Mouse (Mus musculus): ENCODE measurements around the gene Brsk2. TPM values are rescaled to one million over a fixed set of nuclear protein-coding genes. Genes with fewer than 3 reads are reported as not detected.

The Brsk2 gene
- total RNA-seq, 1 experiment, result 2.9 TPM

DNA sequence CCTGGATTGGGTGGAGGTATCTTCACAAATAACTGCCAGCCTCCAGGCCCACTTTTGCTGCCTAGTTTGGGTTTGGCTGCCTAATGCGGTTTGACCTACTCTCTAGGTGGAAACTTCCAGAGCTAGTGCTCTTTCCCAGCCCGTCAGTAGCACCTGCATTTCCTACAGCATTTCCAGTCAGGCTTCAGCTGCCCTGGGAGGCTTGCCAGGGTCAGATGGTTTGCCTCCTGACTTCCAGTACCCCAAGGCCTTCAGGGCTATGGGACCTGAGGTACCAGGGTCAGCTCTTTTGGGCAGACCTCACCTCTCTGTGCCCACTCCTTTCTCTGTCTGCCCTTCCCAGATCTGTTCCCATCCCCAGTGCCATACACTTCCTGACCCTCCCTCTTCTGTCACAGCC is 11.4 kb downstream of the Brsk2 start:
- in situ Hi-C loops (cut with MboI; ENCODE audit: low sequenced_read_pairs in 2 of 2, unreplicated experiment in 2 of 2), result no loop called here
- no peak overlapping the region for H3K4me3 ChIP-seq (ENCODE audit: insufficient read depth in 1 of 2, low read depth in 1 of 2, low read length in 2 of 2, poor library complexity in 1 of 2, severe bottlenecking in 1 of 2)

DNA sequence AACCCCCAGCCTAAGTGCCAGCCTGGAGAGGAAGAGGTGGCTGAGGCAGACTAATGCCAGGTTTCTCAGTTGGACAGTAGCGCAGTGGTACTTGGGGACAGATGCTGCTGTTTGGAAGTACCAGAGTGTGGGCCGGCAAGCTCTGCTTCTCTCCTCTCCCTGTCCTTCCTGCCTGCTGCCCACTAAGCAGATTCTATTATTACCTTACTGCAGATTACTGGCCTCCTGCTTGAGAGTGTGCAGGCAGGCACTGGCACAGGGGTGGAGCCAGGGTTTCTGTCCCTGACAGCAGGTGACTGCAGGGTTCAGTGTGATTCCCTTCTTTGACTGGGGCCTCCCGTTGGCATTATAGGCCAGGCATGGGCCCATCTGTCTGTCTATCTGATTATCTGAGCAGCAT is 11.9 kb downstream of the Brsk2 start:
- no peak for DNase-seq (ENCODE audit: low read depth, low spot score)
- in situ Hi-C loops (cut with MboI; ENCODE audit: low sequenced_read_pairs in 2 of 2, unreplicated experiment in 2 of 2), result no loop called here
- no peak overlapping the region for H3K27ac ChIP-seq (ENCODE audit: insufficient read depth, low read depth, low read length, poor library complexity, severe bottlenecking)
- H3K4me1 ChIP-seq (ENCODE audit: control insufficient read depth in 2 of 2, insufficient read depth in 2 of 2, low read length in 2 of 2, poor library complexity in 1 of 2), result no peaks in the 10 kb centered on the region
- H3K36me3 ChIP-seq (ENCODE audit: control insufficient read depth, insufficient read depth, low read length, poor library complexity, severe bottlenecking), result no peaks in the 10 kb centered on the region
- no peak overlapping the region for H3K4me3 ChIP-seq (ENCODE audit: insufficient read depth in 1 of 2, low read depth in 1 of 2, low read length in 2 of 2, poor library complexity in 1 of 2, severe bottlenecking in 1 of 2)
- H3K9ac ChIP-seq (ENCODE audit: insufficient read depth, low read depth, low read length, poor library complexity, severe bottlenecking), result no peak overlapping the region
- TF ChIP-seq HCFC1 (IDR thresholded peaks at IDR 0.05; ENCODE audit: borderline replicate concordance, insufficient read depth, low read length) (no peak), ZNF384 (IDR thresholded peaks at IDR 0.05; ENCODE audit: low read depth, low read length) (no peak), MAFK (IDR thresholded peaks at IDR 0.05; ENCODE audit: insufficient read depth, low read depth, low read length) (no peak)
- H3K9me3 ChIP-seq (ENCODE audit: control insufficient read depth, insufficient read depth, low read depth, low read length), result no peaks in the 10 kb centered on the region

More for the DNA sequence above, 11.4 kb downstream of the Brsk2 start:
- no peak for TF ChIP-seq HCFC1 (IDR thresholded peaks at IDR 0.05; ENCODE audit: borderline replicate concordance, insufficient read depth, low read length)
- no peak for TF ChIP-seq CHD2 (IDR thresholded peaks at IDR 0.05; ENCODE audit: low read depth, low read length)
- no peak for TF ChIP-seq ZNF384 (IDR thresholded peaks at IDR 0.05; ENCODE audit: low read depth, low read length)
- no peak for TF ChIP-seq MAFK (IDR thresholded peaks at IDR 0.05; ENCODE audit: insufficient read depth, low read depth, low read length)
- TF ChIP-seq ZC3H11A (IDR thresholded peaks at IDR 0.05; ENCODE audit: borderline replicate concordance, low read depth, low read length), result no peak
- Histone ChIP-seq H3K4me1 (ENCODE audit: control insufficient read depth in 2 of 2, insufficient read depth in 2 of 2, low read length in 2 of 2, poor library complexity in 1 of 2) (no peaks in the 10 kb centered on the region), H3K9me3 (ENCODE audit: control insufficient read depth, insufficient read depth, low read depth, low read length) (no peaks in the 10 kb centered on the region), H3K27ac (ENCODE audit: insufficient read depth, low read depth, low read length, poor library complexity, severe bottlenecking) (no peak overlapping the region), H3K9ac (ENCODE audit: insufficient read depth, low read depth, low read length, poor library complexity, severe bottlenecking) (no peak overlapping the region), H3K36me3 (ENCODE audit: control insufficient read depth, insufficient read depth, low read length, poor library complexity, severe bottlenecking) (no peaks in the 10 kb centered on the region)
- no peak for DNase-seq (ENCODE audit: low read depth, low spot score)

DNA sequence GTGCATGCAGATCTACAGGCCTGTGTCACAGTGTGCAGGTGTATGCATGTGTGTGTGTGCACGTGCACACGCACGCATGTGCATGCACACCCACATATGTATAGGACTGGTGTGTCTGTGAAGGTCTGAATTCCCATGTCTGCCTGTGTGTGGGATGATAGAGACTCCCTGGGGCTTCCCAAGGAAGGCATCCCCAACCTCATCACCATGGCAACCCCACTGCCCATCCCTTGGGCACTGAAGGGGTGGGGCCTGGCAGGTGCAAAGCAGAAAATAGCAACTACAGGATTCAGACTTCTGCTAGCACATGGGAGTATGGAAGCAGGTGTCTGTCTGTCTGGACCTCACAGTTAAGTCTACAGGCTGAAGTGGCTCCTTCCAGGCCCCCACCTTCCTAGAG is 13.0 kb downstream of the Brsk2 start:
- Histone ChIP-seq H3K9ac (ENCODE audit: insufficient read depth, low read depth, low read length, poor library complexity, severe bottlenecking) (no peak overlapping the region), H3K4me1 (ENCODE audit: control insufficient read depth in 2 of 2, insufficient read depth in 2 of 2, low read length in 2 of 2, poor library complexity in 1 of 2) (no peaks in the 10 kb centered on the region), H3K36me3 (ENCODE audit: control insufficient read depth, insufficient read depth, low read length, poor library complexity, severe bottlenecking) (no peaks in the 10 kb centered on the region), H3K4me3 (ENCODE audit: insufficient read depth in 1 of 2, low read depth in 1 of 2, low read length in 2 of 2, poor library complexity in 1 of 2, severe bottlenecking in 1 of 2) (no peak overlapping the region), H3K27ac (ENCODE audit: insufficient read depth, low read depth, low read length, poor library complexity, severe bottlenecking) (no peak overlapping the region), H3K9me3 (ENCODE audit: control insufficient read depth, insufficient read depth, low read depth, low read length) (no peaks in the 10 kb centered on the region)
- in situ Hi-C loops (cut with MboI; ENCODE audit: low sequenced_read_pairs in 2 of 2, unreplicated experiment in 2 of 2), result no loop called here
- no peak for TF ChIP-seq MAFK (IDR thresholded peaks at IDR 0.05; ENCODE audit: insufficient read depth, low read depth, low read length)
- TF ChIP-seq CHD2 (IDR thresholded peaks at IDR 0.05; ENCODE audit: low read depth, low read length), result no peak
- TF ChIP-seq ZNF384 (IDR thresholded peaks at IDR 0.05; ENCODE audit: low read depth, low read length), result no peak
- TF ChIP-seq ZC3H11A (IDR thresholded peaks at IDR 0.05; ENCODE audit: borderline replicate concordance, low read depth, low read length), result no peak
- no peak for TF ChIP-seq HCFC1 (IDR thresholded peaks at IDR 0.05; ENCODE audit: borderline replicate concordance, insufficient read depth, low read length)
- no peak for DNase-seq (ENCODE audit: low read depth, low spot score)

DNA sequence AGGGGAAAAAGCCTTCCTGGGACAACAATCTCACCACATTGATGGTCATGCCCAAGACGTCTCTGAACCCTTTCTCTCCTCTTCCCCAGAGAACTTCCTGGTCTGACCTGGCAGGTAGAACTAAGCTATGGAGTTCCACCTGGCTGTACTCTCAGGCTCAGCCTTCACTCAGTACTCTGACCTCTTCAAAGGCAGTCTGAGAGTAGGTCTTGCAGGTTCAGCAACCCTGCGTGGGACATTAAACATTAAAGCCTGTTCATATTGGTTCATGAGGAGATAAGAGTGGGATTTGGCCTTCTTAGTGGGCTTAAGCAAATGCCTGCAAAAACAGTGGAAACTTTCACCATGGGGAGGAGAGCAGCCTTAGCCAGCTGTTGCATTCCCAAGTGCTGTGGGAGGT is 16.7 kb downstream of the Brsk2 start:
- H3K36me3 ChIP-seq (ENCODE audit: control insufficient read depth, insufficient read depth, low read length, poor library complexity, severe bottlenecking), result no peaks in the 10 kb centered on the region
- in situ Hi-C loops (cut with MboI; ENCODE audit: low sequenced_read_pairs in 2 of 2, unreplicated experiment in 2 of 2), result no loop called here
- no peak overlapping the region for H3K9ac ChIP-seq (ENCODE audit: insufficient read depth, low read depth, low read length, poor library complexity, severe bottlenecking)
- no peak overlapping the region for H3K27ac ChIP-seq (ENCODE audit: insufficient read depth, low read depth, low read length, poor library complexity, severe bottlenecking)
- no peak for DNase-seq (ENCODE audit: low read depth, low spot score)
- no peaks in the 10 kb centered on the region for H3K9me3 ChIP-seq (ENCODE audit: control insufficient read depth, insufficient read depth, low read depth, low read length)
- no peaks in the 10 kb centered on the region for H3K4me1 ChIP-seq (ENCODE audit: control insufficient read depth in 2 of 2, insufficient read depth in 2 of 2, low read length in 2 of 2, poor library complexity in 1 of 2)
- H3K4me3 ChIP-seq (ENCODE audit: insufficient read depth in 1 of 2, low read depth in 1 of 2, low read length in 2 of 2, poor library complexity in 1 of 2, severe bottlenecking in 1 of 2), result no peak overlapping the region
- TF ChIP-seq CHD2 (IDR thresholded peaks at IDR 0.05; ENCODE audit: low read depth, low read length) (no peak), ZNF384 (IDR thresholded peaks at IDR 0.05; ENCODE audit: low read depth, low read length) (no peak), HCFC1 (IDR thresholded peaks at IDR 0.05; ENCODE audit: borderline replicate concordance, insufficient read depth, low read length) (no peak), MAFK (IDR thresholded peaks at IDR 0.05; ENCODE audit: insufficient read depth, low read depth, low read length) (no peak), ZC3H11A (IDR thresholded peaks at IDR 0.05; ENCODE audit: borderline replicate concordance, low read depth, low read length) (no peak)
